Mouse (Mus musculus): ENCODE measurements at regions not wholly inside any gene's neighbourhood (a gene's known extent, or its start where the extent isn't known, plus 50 kb on each side); places are given as distances from the start of the nearest gene placed in this dataset.

- peaks cover 22% of the 10 kb centered on the region for H3K4me1 ChIP-seq (replicated peaks)
- no peaks in the 10 kb centered on the region for H3K9me3 ChIP-seq
- H3K9ac ChIP-seq: no peak overlapping the region
- no peaks in the 10 kb centered on the region for H3K36me3 ChIP-seq
- ATAC-seq (ENCODE audit: low read depth): no peak
- H3K4me3 ChIP-seq: no peak overlapping the region
- no peak overlapping the region for H3K27ac ChIP-seq (replicated peaks)
- H3K4me2 ChIP-seq: no peak overlapping the region
- 81% methylated on average over 24 of the region's 24 CpGs for whole genome bisulfite sequencing
- no peaks in the 10 kb centered on the region; the same call in 1 of the 2 replicates for H3K27me3 ChIP-seq
These were observed 70.2 kb upstream of the Cpm start for GRCm38 (mm10) chr10:117558891-117559614.

- no peak overlapping the region for H3K4me3 ChIP-seq
- 82% methylated on average over 5 of the region's 5 CpGs for WGBS
- no peaks in the 10 kb centered on the region for H3K9me3 ChIP-seq
- no peaks in the 10 kb centered on the region for H3K36me3 ChIP-seq
- no peak overlapping the region for H3K4me2 ChIP-seq
- no peak overlapping the region for H3K9ac ChIP-seq
- no peaks in the 10 kb centered on the region; the same call in 1 of the 2 replicates for H3K27me3 ChIP-seq
- H3K27ac ChIP-seq (replicated peaks): no peak overlapping the region
- peaks cover 22% of the 10 kb centered on the region for H3K4me1 ChIP-seq (replicated peaks)
- ATAC-seq (ENCODE audit: low read depth): no peak
These were observed 71.0 kb upstream of the Cpm start for GRCm38 (mm10) chr10:117558292-117558800.

GRCm38 (mm10) chr10:117557666-117558065 is 71.6 kb upstream of the Cpm start:
- Histone ChIP-seq H3K9ac (no peak overlapping the region), H3K4me1 (replicated peaks) (peaks cover 22% of the 10 kb centered on the region), H3K4me2 (no peak overlapping the region), H3K36me3 (no peaks in the 10 kb centered on the region), H3K9me3 (no peaks in the 10 kb centered on the region), H3K27me3 (no peaks in the 10 kb centered on the region; the same call in 1 of the 2 replicates), H3K27ac (replicated peaks) (no peak overlapping the region), H3K4me3 (no peak overlapping the region)
- ATAC-seq (ENCODE audit: low read depth): no peak
- 97% methylated on average over 1 of the region's 1 CpGs for WGBS

- no peak overlapping the region for H3K4me2 ChIP-seq
- no peak for ATAC-seq (ENCODE audit: low read depth)
- no peaks in the 10 kb centered on the region; the same call in 1 of the 2 replicates for H3K27me3 ChIP-seq
- no peak overlapping the region for H3K27ac ChIP-seq (replicated peaks)
- 81% methylated on average over 14 of the region's 14 CpGs for WGBS
- H3K9ac ChIP-seq: no peak overlapping the region
- no peaks in the 10 kb centered on the region for H3K9me3 ChIP-seq
- no peaks in the 10 kb centered on the region for H3K36me3 ChIP-seq
- H3K4me3 ChIP-seq: no peak overlapping the region
- H3K4me1 ChIP-seq (replicated peaks): peaks cover 22% of the 10 kb centered on the region
These were observed 72.3 kb upstream of the Cpm start for GRCm38 (mm10) chr10:117556851-117557542.

- H3K4me3 ChIP-seq: no peak overlapping the region
- 53% methylated on average over 15 of the region's 15 CpGs for WGBS
- no peaks in the 10 kb centered on the region for H3K9me3 ChIP-seq
- no peaks in the 10 kb centered on the region; the same call in 1 of the 2 replicates for H3K27me3 ChIP-seq
- H3K9ac ChIP-seq: no peak overlapping the region
- H3K27ac ChIP-seq (replicated peaks): no peak overlapping the region
- no peak overlapping the region for H3K4me2 ChIP-seq
- H3K36me3 ChIP-seq: no peaks in the 10 kb centered on the region
- H3K4me1 ChIP-seq (replicated peaks): peaks cover 18% of the 10 kb centered on the region
- ATAC-seq (ENCODE audit: low read depth): no peak
These were observed 73.1 kb upstream of the Cpm start for GRCm38 (mm10) chr10:117556027-117556789.

GRCm38 (mm10) chr10:117555542-117555941 is 73.8 kb upstream of the Cpm start:
- no peak overlapping the region for H3K4me2 ChIP-seq
- no peak overlapping the region for H3K27ac ChIP-seq (replicated peaks)
- WGBS: 87% methylated on average over 10 of the region's 10 CpGs
- H3K36me3 ChIP-seq: no peaks in the 10 kb centered on the region
- no peak overlapping the region for H3K9ac ChIP-seq
- H3K4me1 ChIP-seq (replicated peaks): peaks cover 12% of the 10 kb centered on the region
- no peaks in the 10 kb centered on the region for H3K9me3 ChIP-seq
- no peaks in the 10 kb centered on the region; the same call in 1 of the 2 replicates for H3K27me3 ChIP-seq
- no peak overlapping the region for H3K4me3 ChIP-seq
- no peak for ATAC-seq (ENCODE audit: low read depth)

- 85% methylated on average over 8 of the region's 8 CpGs for WGBS
- Histone ChIP-seq H3K27me3 (no peaks in the 10 kb centered on the region; the same call in 1 of the 2 replicates), H3K9me3 (no peaks in the 10 kb centered on the region), H3K9ac (no peak overlapping the region), H3K4me3 (no peak overlapping the region), H3K36me3 (no peaks in the 10 kb centered on the region), H3K4me2 (no peak overlapping the region), H3K4me1 (replicated peaks) (peaks cover 8% of the 10 kb centered on the region), H3K27ac (replicated peaks) (no peak overlapping the region)
- ATAC-seq (ENCODE audit: low read depth): no peak
These were observed 74.3 kb upstream of the Cpm start for GRCm38 (mm10) chr10:117555044-117555443.

- no peak for ATAC-seq (ENCODE audit: low read depth)
- H3K9me3 ChIP-seq: no peaks in the 10 kb centered on the region
These were observed 74.8 kb upstream of the Cpm start for GRCm38 (mm10) chr10:117554533-117554932.

GRCm38 (mm10) chr10:117553211-117554186 is 75.8 kb upstream of the Cpm start:
- H3K9me3 ChIP-seq: no peaks in the 10 kb centered on the region
- ATAC-seq (ENCODE audit: low read depth): no peak

More at GRCm38 (mm10) chr10:117554533-117554932, 74.8 kb upstream of the Cpm start:
- 46% methylated on average over 6 of the region's 6 CpGs for WGBS
- no peaks in the 10 kb centered on the region; the same call in 1 of the 2 replicates for H3K27me3 ChIP-seq
- H3K27ac ChIP-seq (replicated peaks): no peak overlapping the region
- no peak overlapping the region for H3K4me3 ChIP-seq
- H3K4me1 ChIP-seq (replicated peaks): peaks cover 3% of the 10 kb centered on the region
- H3K36me3 ChIP-seq: no peaks in the 10 kb centered on the region
- H3K9ac ChIP-seq: no peak overlapping the region
- no peak overlapping the region for H3K4me2 ChIP-seq

GRCm38 (mm10) chr10:117552049-117552652 is 77.1 kb upstream of the Cpm start:
- no peaks in the 10 kb centered on the region for H3K4me1 ChIP-seq (replicated peaks)
- H3K9ac ChIP-seq: no peak overlapping the region
- 96% methylated on average over 9 of the region's 9 CpGs for WGBS

More at GRCm38 (mm10) chr10:117553211-117554186, 75.8 kb upstream of the Cpm start:
- no peaks in the 10 kb centered on the region; the same call in 1 of the 2 replicates for H3K27me3 ChIP-seq
- 90% methylated on average over 15 of the region's 15 CpGs for WGBS
- no peak overlapping the region for H3K4me2 ChIP-seq
- no peak overlapping the region for H3K27ac ChIP-seq (replicated peaks)
- H3K36me3 ChIP-seq: no peaks in the 10 kb centered on the region
- no peak overlapping the region for H3K4me3 ChIP-seq
- H3K4me1 ChIP-seq (replicated peaks): no peaks in the 10 kb centered on the region
- H3K9ac ChIP-seq: no peak overlapping the region

More at GRCm38 (mm10) chr10:117552049-117552652, 77.1 kb upstream of the Cpm start:
- H3K4me2 ChIP-seq: no peak overlapping the region
- no peak overlapping the region for H3K27ac ChIP-seq (replicated peaks)
- no peak overlapping the region for H3K4me3 ChIP-seq
- H3K27me3 ChIP-seq: no peaks in the 10 kb centered on the region; the same call in 1 of the 2 replicates
- ATAC-seq (ENCODE audit: low read depth): no peak
- no peaks in the 10 kb centered on the region for H3K36me3 ChIP-seq
- H3K9me3 ChIP-seq: no peaks in the 10 kb centered on the region
